Mouse (Mus musculus) G1E (cell line): Measurements from ENCODE around the gene Cox6b2.

Source experiments
- CTCF ChIP-seq: IDR thresholded peaks from 2 replicates; pipeline ENCODE4 v1.5.1; 2012; ENCODE audit warnings: low read depth, low read length, inconsistent platforms, mixed read lengths
- GATA1 ChIP-seq: IDR thresholded peaks from 2 replicates; pipeline ENCODE4 v1.6.1; 2012; ENCODE audit warnings: borderline replicate concordance, low read length, inconsistent platforms, mixed read lengths
- GATA2 ChIP-seq: IDR thresholded peaks from 2 replicates; pipeline ENCODE4 v1.6.1; 2012; ENCODE audit warnings: low read depth, low read length, inconsistent platforms, borderline replicate concordance
- TAL1 ChIP-seq: conservative IDR thresholded peaks from 2 replicates; pipeline ENCODE4 v1.6.1; 2012; ENCODE audit warnings: low read depth, low read length, inconsistent platforms, mixed read lengths

- TF ChIP-seq CTCF (no peak), TAL1 (0 out of 2 replicates have a peak, but pooled peaks have one; percentile 15), GATA2 (no peak), GATA1 (no peak)
These were observed 5.6 kb downstream of the Cox6b2 start for GRCm38 (mm10) chr7:4747156-4747899.
